Mouse (Mus musculus) small intestine, adult 10 weeks (tissue): ENCODE results near the gene Spaca4. TPM values are rescaled to one million over a fixed set of nuclear protein-coding genes. Genes with fewer than 3 reads are reported as not detected.

Source experiments
- polyA plus RNA-seq: library from polyadenylated mRNA; stranded (reverse); fragments of 350-450 nt; fragmentation: Illumina TruSeq; extraction: RNeasy Lipid Tissue Mini Kit (QIAGEN cat#74804); gene quantifications from one replicate; pipeline ENCODE4 v1.2.3, GENCODE M21; 2014; ENCODE audit warnings: low replicate concordance

The Spaca4 gene
- polyA plus RNA-seq = not detected

DNA sequence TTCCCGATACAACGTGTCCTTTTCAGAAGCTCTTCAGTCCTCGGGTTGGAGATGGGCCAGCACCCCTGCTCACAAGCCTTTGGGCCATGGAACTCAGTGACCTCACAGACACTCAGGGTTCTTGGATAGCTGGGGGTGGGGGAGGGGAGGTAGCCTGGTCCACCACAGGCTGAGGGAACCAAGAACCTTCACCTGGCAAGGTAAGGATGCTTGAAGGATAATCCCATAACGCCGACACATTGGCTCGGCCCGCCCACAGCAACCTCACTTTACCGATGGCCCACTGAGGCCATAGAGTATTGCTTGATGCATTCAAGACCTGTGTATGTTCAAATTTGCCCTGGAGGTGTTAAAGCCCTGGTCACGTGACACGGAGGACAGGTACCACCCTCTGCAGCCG, at the start of gene Spaca4:
Gene Spaca4 (minus strand): TSS at position 101 of the 400 bp plus-strand sequence.

DNA sequence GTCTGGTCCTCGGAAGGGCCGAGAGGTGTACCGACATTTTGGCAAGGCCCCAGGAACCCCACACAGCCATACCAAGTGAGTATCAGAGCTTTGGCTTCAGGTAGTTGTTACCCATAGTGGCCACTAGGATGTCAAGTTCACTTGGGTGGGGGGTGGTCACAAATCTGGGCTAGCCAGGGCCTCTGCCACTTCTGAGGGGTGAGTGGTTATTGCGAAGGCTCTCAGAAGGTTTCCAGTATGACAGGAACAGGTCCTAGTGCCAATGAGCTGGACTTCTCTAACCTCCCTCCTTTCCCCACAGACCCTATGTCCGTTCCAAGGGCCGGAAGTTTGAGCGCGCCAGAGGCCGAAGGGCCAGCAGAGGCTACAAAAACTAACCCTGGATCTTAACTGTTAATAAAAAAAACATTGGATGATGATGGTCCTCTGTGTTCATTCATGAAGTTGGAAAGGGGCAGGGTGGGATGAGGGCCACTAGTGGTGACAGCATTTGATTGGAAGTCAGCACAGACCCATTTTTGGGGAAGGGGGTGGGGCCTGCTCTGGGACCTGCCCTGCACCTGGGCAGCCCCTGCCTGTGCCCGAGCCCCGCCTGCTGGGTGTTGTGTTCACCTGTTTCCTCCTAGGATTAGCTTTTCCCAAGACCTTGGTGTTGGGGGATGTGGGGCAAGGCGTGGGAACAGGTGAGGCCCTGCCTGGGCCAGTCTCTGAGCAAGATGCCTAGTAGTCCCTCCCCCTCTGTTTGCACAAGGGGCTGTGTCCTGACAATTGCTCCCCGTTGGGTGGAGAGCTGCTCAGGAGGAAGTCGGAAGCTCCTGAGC, 5.0 kb downstream of the Spaca4 start, which contains the start of gene Fam83e:
Gene Fam83e (plus strand): TSS at position 800 of the 821 bp plus-strand sequence.

DNA sequence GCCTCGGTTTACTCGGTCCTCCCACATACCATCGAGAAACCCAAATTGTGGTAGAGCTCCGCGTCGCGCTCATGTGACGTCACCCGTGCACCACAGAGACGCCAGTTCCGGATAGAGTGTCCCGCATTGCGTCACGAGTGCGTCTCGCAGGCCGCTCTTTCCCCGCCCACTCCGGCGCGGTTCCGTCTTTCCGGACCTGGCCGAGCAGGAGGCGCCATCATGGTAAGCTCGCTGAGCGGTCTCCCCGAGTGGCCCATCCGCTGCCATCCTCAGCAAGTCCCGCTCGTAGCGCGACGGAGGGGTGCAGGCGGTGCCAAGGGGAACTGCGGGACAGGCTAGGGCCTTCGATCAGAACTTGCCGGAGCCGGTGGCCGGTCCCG, 7.7 kb downstream of the Spaca4 start, which contains the start of gene Sphk2:
Gene Sphk2 (minus strand): TSS at position 85 of the 380 bp plus-strand sequence.

DNA sequence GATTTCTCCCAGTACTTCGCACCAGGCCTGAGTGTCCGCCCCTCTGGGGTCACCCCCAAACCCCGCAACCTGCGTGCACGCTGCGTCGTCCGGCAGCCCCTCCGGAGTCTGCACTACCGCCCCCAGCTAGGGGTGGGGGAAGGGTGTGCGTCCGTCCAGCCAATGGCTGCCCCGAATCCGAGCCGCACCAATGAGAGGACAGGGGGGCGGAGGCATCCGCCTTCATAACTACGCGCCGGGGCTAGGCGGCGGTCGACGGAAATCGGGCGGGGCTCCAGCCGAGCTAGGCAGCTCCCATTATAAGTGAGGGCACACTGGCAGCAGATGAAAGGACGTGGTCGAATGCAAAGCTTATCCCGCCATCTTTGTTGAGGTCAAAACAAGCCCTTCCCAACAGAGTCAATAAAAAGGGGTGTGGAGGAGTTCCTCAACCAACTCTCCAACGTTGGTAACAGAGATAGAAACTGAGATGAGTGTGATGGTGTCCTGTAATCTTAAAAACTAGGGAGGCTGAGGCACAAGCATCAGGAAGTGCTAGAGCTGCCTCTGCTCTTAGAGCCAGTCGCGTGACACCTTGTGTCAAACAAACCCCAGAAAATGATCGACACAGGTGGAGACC, 10.4 kb downstream of the Spaca4 start, which contains the start of gene Rpl18:
Gene Rpl18 (plus strand): TSS at position 368 of the 619 bp plus-strand sequence.

DNA sequence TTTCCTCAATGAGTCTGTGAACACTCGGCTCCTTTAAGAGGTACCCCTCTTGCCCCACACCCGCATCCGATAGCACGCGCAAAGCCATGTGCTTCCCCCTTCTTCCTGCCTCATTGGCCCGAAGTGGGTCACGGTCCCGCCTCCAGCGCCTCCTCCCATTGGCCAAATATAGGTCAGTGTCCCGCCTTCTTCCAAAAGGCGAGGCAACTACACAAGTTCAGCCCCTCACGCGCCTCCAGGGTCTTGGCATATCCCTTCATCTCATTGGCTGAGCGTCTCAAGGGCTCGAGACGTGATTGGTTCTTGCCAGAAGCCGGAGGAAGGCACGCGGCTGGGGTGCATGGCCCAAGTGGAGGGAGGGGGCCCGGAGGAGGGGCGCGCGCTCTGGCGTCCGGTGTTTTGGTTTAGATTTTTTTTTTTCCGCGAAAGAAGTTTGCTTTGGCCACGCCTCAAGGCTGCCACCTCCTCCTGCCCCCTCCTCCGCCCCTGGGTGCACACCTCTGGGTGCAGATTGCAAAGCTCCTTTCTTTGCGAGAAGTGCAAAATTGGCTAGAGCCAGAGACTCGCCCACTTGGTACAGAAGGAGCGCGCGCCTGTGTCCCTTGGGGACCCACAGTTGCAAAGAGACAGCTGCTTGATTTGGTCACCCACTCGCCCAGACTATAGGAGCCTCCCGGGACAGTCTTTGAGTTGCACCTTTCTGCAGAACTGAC, 20.7 kb downstream of the Spaca4 start, which contains the start of gene Dbp:
Gene Dbp (plus strand): TSS at position 359 of the 713 bp plus-strand sequence.

DNA sequence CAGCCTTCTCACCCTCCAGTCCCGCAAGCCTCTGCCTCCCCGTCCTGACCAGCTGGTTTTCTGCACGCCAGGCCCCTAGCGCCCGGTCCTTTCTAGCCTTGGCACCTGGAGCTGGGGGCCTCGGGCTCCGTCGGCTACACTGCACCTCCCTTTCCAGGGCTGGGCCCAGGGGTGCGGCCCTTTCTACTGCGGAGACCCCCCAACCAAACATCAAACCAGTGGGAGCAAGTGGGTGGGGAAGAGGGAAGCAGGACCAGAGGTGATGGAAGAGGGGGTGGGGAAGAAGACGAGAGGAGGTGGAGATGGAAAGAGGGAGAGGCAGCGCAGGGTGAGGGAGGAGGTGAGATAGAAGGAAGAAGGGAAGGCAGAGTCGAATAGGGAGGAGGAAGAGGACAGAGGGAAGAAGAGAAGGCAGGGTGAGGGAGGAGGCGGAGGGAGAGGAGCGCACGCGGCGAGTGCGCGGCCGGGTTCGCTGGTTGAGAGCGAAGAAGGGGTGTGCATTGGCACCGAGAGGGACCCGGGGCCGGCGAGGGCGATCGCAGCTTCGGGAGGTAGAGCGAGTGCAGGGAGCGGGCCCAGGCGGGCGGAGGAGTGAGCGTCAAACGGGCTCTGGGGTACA, 26.0 kb downstream of the Spaca4 start, which contains the start of gene Car11:
Gene Car11 (plus strand): TSS at position 321 of the 619 bp plus-strand sequence.

DNA sequence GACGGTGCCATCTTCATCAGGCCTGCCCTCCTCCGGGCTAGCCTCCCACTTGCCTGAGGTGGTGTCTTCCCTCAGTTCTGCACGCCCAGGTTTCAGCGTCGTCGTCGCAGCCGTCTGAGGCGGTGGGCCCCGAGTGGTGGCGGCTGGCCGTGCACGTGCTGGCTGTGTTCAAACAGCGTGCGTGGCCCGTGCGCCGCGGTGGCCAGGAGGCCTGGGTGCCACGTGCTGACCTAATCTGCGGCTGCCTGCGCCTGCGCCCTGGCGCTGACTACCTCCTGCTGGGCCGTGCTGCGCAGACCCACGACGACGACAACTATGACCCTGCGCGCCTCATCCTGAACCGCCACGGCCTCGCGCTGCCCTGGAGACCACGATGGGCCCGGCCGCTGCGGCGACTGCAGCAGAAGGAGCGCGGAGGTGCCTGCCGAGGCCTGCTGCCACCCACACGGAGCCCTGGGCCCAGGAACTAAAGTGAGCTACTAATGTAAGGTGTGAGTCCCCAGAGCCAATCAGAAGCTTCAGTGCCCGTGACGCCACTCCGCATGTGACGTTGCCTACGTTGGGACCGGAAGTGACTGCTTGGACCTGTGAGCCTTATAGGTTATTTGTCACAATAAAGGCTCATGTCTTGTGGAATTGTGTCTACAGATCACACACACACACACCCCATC, 31.6 kb downstream of the Spaca4 start, which contains the start of gene Sec1:
Gene Sec1 (minus strand): TSS at position 482 of the 671 bp plus-strand sequence.

DNA sequence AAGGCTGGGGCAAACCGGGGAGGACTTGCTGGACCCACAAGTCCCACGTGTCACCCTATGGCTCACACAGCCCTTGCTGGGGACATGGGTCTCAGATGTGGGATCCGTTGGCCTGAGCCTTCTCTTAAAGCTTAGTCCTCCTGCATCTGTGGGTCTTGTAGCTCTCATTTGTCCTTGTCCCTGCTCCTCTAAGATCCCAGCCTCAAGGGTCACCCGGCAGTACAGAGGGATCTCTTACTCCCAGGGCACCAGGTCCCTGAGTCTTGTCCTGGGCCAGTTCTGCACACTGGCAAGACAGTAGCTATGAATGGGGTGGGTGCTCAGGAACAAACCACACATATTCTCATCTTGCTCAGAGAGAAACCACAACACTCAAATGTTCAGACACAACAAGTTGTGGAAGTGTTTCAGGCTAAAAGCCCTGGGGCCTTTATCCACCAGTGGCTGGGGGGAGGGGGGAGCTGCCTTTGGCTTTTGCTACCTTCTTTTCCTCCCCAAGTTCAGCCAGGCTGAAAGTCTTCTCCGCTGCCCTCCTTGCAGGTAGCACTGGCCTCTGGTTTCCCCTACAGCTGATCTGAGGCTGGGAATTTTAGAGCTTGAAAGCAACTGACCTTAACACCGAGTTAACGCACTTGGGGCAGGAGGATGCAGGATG, 42.1 kb downstream of the Spaca4 start, which contains the start of gene Ntn5:
Gene Ntn5 (plus strand): TSS at position 627 of the 655 bp plus-strand sequence.

Other genes starting within 250 kb of the Spaca4 start
- not detected for gene Tulp2, start 243.9 kb downstream of the Spaca4 start, polyA plus RNA-seq
- not detected for gene Gm45808, start 239.0 kb downstream of the Spaca4 start, polyA plus RNA-seq
- 1.6 TPM for gene Dhdh, start 237.0 kb downstream of the Spaca4 start, polyA plus RNA-seq
- gene Nucb1, start 215.4 kb downstream of the Spaca4 start, polyA plus RNA-seq = 48.1 TPM
- 0.59 TPM for gene Ppp1r15a, start 199.5 kb downstream of the Spaca4 start, polyA plus RNA-seq
- not detected for gene Plekha4, start 199.5 kb downstream of the Spaca4 start, polyA plus RNA-seq
- not detected for gene Hsd17b14, start 170.9 kb downstream of the Spaca4 start, polyA plus RNA-seq
- gene Bcat2, start 155.7 kb downstream of the Spaca4 start, polyA plus RNA-seq = 0.93 TPM
- gene Fgf21, start 110.3 kb downstream of the Spaca4 start, polyA plus RNA-seq = not detected
- gene Fut1, start 108.5 kb downstream of the Spaca4 start, polyA plus RNA-seq = not detected
- not detected for gene Izumo1, start 104.0 kb downstream of the Spaca4 start, polyA plus RNA-seq
- not detected for gene Rasip1, start 98.3 kb downstream of the Spaca4 start, polyA plus RNA-seq
- gene Mamstr, start 85.8 kb downstream of the Spaca4 start, polyA plus RNA-seq = not detected
- 0.22 TPM for gene Fut2, start 59.4 kb downstream of the Spaca4 start, polyA plus RNA-seq
- gene Ntn5, start 41.8 kb downstream of the Spaca4 start, polyA plus RNA-seq = not detected
- not detected for gene Sec1, start 31.4 kb downstream of the Spaca4 start, polyA plus RNA-seq
- gene Car11, start 26.0 kb downstream of the Spaca4 start, polyA plus RNA-seq = not detected
- 3.8 TPM for gene Dbp, start 20.7 kb downstream of the Spaca4 start, polyA plus RNA-seq
- 1.6 TPM for gene Rpl18, start 10.4 kb downstream of the Spaca4 start, polyA plus RNA-seq
- gene Sphk2, start 7.8 kb downstream of the Spaca4 start, polyA plus RNA-seq = 1.3 TPM
- 3.8 TPM for gene Fam83e, start 4.6 kb downstream of the Spaca4 start, polyA plus RNA-seq
- not detected for gene Lmtk3, start 57.9 kb upstream of the Spaca4 start, polyA plus RNA-seq
- 5.5 TPM for gene Sult2b1, start 58.9 kb upstream of the Spaca4 start, polyA plus RNA-seq
- 10.0 TPM for gene Cyth2, start 88.8 kb upstream of the Spaca4 start, polyA plus RNA-seq
- gene Kcnj14, start 99.0 kb upstream of the Spaca4 start, polyA plus RNA-seq = not detected
- gene Grwd1, start 105.1 kb upstream of the Spaca4 start, polyA plus RNA-seq = not detected
- gene Kdelr1, start 147.0 kb upstream of the Spaca4 start, polyA plus RNA-seq = 87.2 TPM
- not detected for gene Grin2d, start 152.6 kb upstream of the Spaca4 start, polyA plus RNA-seq
- gene Syngr4, start 170.9 kb upstream of the Spaca4 start, polyA plus RNA-seq = not detected
- 0.22 TPM for gene Tmem143, start 171.1 kb upstream of the Spaca4 start, polyA plus RNA-seq
- not detected for gene Emp3, start 195.6 kb upstream of the Spaca4 start, polyA plus RNA-seq
- 2.7 TPM for gene Ccdc114, start 198.3 kb upstream of the Spaca4 start, polyA plus RNA-seq